Mouse (Mus musculus) adrenal gland, postnatal 36 days (tissue): ENCODE data around the gene Nfil3. TPM values are rescaled to one million over a fixed set of nuclear protein-coding genes. Genes with fewer than 3 reads are reported as not detected.

ENCODE experiments used
- DNase-seq, 2 experiments: peaks; one replicate each; pipeline ENCODE4 v3.0.0; 2021; ENCODE audit warnings: mixed read lengths in 1 of 2
- long read RNA-seq, 2 experiments: library from polyadenylated mRNA; stranded (forward); transcript quantifications; one replicate each; pipeline ENCODE4 v2.0.0; 2021; ENCODE audit warnings: borderline sequencing depth in 2 of 2
- total RNA-seq, 2 experiments: library from RNA; stranded (reverse); gene quantifications; 2 replicates each; pipeline ENCODE4 v1.2.3; 2021

Gene Nfil3
- total RNA-seq = 10 to 100 TPM; 48.9 to 83.1 TPM
- long read RNA-seq, experiment 1, transcript Nfil3-201 (2 exons, 2,026 nt) = major isoform, 18 of 31 reads
- long read RNA-seq, experiment 1, partial matches to known transcripts = 0 of 31 reads
- long read RNA-seq, experiment 1, other reads (novel, unspliced or antisense) = 13 of 31 reads
- long read RNA-seq, experiment 2, partial matches to known transcripts = 0 of 2 reads
- long read RNA-seq, experiment 2, other reads (novel, unspliced or antisense) = 0 of 2 reads

- DNase-seq = peak; percentile 88 to 90
Observed at GRCm38 (mm10) chr13:52980951-52981421, at the start of gene Nfil3. Gene Nfil3, minus strand, starts transcription at chr13:52981073.

DNA sequence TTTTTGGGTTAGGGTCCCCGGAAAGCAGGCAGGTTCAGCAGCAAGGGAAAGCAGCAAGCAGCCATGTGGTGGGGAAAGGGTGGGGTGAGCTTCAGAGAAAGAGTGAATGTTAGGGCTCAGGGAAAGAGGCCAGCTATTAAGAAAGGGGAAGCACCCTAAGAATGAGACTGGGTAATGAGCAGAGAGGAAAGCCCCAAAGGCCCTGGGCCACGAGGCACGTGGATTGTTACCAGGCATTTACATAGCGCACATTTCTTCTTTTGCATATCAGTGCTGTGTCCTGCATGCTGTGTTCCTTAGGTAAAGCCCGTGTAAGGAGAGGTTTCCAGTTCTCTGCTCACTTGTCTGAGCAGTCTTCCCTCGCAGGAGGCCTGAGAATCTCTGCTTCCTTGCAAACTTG lies 43.4 kb upstream of the Nfil3 start:
- DNase-seq = no peak

DNA sequence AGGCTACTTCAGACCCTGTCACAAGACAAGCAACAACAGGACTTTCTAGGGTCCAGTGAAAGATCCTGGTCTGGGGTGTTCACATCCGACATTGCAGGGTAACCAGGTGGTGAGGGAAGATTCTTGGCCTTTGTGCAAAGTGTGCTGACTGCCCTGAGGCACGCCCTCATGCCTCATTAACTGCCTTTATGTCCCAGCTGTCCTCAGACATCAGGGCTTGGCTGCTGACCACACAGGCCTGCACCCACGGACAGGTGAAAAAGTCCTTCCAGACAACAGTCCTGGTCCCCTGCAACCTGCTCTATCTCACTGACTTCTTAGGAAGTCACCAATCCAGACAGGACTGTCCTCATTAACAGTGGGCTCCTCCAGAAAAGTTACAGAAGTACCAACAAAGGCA lies 39.4 kb upstream of the Nfil3 start:
- no peak for DNase-seq

- DNase-seq = peak; percentile 11 to 50
Observed at GRCm38 (mm10) chr13:53019532-53019931, 38.7 kb upstream of the Nfil3 start.

DNA sequence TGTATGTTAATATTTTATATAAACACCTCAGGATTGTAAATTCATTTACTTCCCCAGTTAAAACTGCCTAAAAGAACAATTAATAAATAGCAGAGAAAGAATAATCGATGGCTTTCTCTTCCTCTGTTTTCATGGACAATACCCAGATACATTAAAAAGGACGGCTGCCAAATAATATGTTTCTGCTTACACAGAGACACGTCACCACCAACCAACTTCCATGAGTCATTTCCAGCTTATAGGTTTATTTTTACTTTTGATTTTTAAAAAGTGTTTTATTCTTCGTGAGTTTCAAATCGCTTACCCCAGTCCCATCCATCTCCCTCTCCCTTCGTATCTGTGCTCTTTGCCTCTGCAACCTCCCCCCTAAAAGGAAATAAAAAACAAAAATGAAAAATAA lies 38.1 kb upstream of the Nfil3 start:
- no peak for DNase-seq

DNA sequence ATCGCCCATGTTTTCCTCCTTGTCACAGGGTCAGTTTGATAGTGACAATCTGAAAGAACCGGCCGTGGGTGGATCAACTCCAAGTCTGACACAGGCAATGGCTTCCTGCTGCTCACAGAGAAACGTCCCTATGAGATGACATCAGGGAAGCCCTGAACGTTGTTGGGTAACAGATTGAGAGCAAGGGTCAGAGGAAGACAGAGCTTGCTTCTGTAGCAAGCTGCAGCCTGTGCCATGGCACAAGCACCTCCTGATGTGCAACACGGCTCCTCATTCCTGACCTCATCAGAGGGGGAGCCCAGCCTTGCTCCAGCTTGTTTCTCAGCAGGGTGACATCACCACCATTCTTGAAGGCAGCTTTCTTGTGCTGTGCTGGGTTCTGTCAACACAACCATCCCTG lies 37.1 kb upstream of the Nfil3 start:
- peak; percentile 10 to 20 for DNase-seq

DNA sequence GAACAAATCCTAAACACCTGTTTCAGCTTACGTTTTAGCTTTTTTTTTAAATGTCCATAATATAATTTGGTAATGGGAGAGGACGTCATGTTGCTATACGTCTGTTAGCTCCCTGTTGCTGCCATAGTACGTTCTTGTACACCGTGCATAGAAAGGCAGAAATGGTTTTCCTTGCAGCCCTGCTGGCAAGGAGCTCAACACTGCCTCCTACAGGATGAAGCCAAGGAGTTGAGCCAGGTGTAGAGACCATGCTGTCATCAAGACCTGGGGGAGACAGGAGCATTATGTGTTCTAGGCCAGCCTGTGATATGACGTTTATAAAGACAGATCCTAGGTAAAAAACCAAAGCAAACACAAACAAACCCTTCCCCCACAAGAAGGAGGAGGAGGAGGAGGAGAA lies 36.2 kb upstream of the Nfil3 start:
- no peak for DNase-seq

- no peak for DNase-seq
Observed at GRCm38 (mm10) chr13:53011426-53011825, 30.6 kb upstream of the Nfil3 start.

DNA sequence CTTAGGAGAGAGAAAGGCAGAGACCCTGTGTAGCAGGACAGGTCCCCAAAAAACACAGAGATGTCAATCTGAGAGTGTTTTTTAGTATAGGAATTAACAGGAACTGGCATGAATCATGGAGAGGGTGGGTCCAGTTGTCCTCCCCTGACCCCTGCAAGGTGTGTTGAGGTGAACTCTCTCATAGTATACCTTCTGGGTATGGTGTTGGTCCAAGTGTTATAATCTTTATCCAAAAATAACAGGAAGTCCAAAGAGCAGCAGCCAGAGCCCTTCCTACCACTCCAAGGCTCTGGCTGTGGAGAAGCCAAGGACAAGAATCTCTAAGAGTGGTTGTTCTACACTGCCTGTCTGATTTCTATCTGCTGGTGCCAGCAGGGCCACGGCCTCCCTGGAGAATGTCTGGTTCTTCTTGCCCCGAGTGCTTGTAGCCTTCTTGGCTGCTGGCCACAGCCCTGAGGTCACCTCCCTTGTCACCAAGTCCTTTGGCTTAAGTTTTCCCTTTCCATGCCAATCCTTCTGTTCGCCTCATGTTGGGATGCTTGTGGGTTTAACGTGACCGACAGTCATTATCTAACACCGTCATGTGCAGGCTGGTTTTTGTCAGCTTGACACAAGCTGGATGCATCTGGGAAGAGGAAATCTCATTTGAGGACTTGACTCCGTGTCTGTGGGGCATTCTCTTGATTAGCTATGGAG lies 27.8 kb upstream of the Nfil3 start:
- DNase-seq = peak; percentile 81 to 83

- no peak for DNase-seq
Observed at GRCm38 (mm10) chr13:53007781-53008180, 26.9 kb upstream of the Nfil3 start.

GRCm38 (mm10) chr13:53003286-53003685 lies 22.4 kb upstream of the Nfil3 start:
- DNase-seq = peak; percentile 60 to 63

DNA sequence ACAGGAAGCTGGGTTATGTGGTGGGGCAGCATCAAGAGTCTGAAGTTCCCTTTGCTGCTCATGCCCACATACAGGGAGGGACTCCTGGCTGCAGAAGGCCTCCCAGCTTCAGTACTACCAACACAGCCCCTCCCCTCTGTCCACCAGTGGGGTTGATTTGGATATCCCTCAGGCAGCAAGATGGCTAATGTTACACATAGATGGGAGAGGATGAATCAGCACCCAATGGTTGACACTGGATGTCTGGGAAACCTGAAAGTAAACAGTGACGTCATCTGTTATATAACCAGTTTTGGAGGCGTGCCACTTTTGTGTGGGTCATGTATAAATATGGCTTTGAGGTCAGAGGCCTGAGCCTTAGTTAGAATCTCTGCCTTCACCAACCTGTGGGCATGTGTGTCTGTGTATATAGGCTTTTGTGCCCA lies 20.6 kb upstream of the Nfil3 start:
- peak; percentile 64 to 69 for DNase-seq

GRCm38 (mm10) chr13:53000481-53000880 lies 19.6 kb upstream of the Nfil3 start:
- no peak for DNase-seq

DNA sequence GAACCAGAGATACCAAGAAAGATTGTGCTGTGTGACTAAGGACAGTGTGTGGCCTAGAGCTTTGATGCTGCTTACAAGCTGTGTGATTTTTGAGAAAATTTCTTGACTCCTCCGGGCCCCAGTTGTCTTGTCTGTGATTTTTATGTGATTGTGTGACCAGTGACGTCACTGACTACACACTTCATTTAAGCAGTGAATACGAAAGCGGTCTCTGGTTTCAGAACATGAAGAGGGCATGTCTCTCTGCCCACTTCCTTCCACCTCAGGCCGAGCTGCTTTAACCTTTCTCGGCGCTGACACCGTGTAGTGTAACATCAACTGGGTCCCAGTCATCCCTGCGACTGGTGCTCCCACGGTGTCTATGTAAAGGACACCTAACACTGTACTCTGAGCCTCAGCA lies 17.7 kb upstream of the Nfil3 start:
- DNase-seq = no peak

- DNase-seq = no peak
Observed at GRCm38 (mm10) chr13:52997806-52998205, 16.9 kb upstream of the Nfil3 start.

DNA sequence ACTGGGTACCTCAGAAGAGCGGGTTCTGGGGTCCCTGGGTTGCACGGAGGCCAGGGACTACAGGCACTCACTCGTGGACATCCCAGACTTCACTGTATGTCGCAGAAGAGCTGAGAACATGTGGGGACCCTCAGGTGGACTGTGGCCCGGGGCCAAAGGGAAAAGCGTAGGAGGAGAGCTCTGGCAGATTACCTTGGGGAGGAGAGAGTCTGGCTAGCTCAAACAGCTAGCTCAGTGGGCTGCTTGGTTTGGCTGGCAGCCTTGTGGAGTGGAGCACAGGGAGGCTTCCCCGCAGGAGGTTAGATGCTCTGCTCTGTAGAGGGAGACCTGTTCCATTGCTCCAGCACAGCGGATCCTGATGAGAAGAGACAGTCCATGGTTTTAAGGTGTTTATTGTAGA lies 15.3 kb upstream of the Nfil3 start:
- no peak for DNase-seq

DNA sequence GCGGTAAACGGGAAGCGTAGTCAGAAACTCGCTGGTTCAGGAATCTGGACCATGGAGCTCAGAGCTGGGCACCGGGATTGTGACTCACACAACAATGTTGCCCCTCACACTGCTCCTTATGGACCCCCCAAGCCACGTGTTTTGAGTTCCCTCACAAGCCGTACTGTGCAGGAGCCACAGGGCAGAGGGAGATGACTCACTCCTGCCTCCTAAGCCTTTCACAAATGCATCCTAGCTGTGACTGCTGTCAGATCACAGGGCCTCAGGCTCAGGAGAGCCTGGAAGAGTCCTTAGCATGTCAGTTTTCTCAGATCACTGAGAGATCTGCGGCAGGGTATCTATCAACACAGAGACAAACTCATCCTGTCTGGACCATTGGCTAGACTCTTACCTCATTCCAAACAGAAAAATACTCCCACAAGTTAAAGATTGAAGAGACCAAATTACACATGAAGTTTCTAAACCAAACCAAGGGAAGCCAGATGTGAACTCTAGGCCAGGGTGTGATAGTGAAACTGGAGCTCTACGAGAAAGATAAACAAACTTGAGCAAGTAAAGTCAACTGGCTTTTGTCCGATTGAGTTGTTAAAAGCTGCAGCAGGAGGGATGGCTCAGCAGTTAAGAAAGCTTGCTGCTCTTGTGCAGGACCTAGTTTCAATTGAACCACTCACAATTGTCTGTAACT lies 13.5 kb upstream of the Nfil3 start:
- no peak for DNase-seq

DNA sequence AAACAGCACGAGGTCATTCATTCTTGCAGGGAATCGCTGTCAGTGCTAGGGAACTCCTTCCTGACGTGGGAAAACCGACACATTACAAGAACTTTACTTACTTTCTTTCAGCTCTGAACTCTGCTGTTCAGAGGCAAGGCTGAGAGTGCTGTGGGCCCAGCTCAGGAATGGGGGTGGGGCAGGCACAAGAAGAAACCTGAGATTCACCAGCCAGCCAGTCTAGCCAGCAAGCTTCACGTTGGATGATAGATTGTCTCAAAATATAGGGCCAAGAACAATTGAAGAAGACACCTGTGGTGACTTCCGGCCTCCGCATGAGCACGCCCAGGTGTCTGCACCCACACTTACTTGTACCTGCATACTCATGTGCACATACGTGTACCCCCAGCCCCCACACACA lies 9.3 kb upstream of the Nfil3 start:
- no peak for DNase-seq

GRCm38 (mm10) chr13:52989005-52989404 lies 8.1 kb upstream of the Nfil3 start:
- no peak for DNase-seq

DNA sequence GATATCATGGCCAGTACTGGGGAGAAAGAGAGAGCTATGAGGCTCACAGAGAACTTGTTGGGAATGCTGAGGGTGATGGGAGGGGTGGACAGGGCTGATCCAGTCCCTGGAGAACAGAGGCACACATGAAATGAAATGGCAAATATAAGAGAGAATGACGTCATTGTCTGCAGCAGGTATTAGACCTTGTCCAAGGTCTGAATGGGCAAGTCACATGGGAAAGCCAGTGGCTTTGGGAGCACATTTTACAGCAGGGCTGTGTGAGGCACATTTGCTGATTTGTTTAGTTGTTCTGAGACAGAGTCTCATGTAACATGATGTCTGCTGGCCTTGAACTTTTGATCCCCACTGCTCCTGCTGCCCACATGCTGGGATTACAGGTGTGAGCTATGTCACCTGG lies 7.0 kb upstream of the Nfil3 start:
- no peak for DNase-seq

- no peak for DNase-seq
Observed at GRCm38 (mm10) chr13:52986215-52986780, 5.4 kb upstream of the Nfil3 start.

DNA sequence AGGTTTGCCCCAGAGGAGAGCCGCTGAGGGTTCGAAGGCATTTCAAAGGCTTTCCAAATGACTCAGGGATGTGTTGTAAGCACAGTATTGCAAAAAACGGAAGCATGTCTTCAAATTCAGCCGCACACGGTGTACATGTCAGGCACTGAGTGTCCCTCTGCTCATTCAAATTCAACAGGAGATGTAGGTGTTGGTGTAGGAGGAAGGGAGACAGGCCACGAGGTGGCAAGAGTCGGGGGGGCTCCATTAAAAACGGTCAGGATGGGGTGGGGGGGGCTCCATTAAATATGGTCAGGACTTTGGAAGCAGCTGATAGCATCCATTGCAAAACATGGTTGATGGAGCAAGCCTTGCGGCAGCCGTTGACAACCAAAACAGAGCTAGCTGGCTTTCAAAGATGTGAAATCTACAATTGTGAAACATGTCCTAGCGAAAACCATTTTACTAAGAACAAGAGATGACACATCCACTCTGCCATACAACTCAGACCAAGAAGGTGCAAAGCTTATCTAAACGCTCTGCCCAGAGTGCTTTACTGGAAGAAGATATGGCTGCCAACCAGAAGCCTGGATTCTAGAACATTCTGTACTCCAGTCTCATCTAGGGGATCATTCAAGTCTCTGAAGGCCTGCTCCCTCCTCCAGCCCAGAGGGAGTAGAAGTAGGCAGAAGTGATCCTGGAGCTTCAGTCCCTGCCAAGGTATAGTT lies 4.8 kb upstream of the Nfil3 start:
- peak in 1 of 2 experiments; percentile 41 for DNase-seq
